11 mouse cellular contexts compared by ENCODE assay signal in the genomic region with DNA sequence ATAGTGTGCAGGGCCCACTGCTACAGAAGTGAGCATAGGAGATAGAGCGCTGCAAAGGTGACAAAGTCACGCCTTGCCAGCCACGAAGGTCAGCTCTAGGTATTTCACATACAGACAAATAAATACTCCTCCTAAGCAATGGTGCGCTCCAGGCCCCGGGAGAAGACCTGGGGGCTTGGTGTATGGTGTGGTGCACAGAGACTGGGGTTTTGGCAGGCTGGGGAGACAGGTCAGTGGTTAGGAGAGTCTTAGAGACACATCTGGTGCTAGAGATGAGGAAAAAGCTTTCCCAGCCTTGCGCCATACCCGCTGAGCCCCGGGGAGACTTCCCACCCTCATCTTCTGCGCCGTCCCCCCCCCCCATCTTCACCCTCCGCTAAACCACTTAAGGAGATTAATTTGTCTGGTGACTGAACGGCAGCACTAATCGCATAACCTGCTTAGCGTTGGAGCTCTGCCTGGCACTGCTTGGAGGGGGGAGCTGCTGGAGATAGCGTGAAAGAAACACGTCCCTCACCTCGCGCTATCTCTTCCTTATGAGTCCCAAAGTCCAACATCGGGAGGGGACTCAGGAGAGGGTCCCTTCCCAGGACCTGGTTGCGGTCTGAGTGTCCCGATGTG. TPM values are rescaled to one million over a fixed set of nuclear protein-coding genes. Genes with fewer than 3 reads are reported as not detected.
DNase-seq lines count a peak whose midpoint lies in the region; ATAC-seq and TF ChIP-seq lines count a peak whose summit lies in the region.
"Had no signal": no experiment of that assay in that cellular context is flagged by ENCODE, and none has a peak within 500 bp of the region (broad histone marks: within the 10 kb centered on the region; RNA-seq: fewer than 3 reads in every experiment).

No protein-coding gene starts in this region.

- peaks cover 5% of the 10 kb centered on the region; the same call in 1 of the 2 replicates for H3K27me3 ChIP-seq in heart, embryonic 12.5 days (replicated peaks)
- H3K27me3 ChIP-seq in embryonic facial prominence, embryonic 12.5 days, result peaks cover 7% of the 10 kb centered on the region; the same call in 1 of the 2 replicates
- peaks cover 6% of the 10 kb centered on the region; the same call in 1 of the 2 replicates for H3K27me3 ChIP-seq in hindbrain, embryonic 12.5 days
- no peaks in the 10 kb centered on the region for H3K27me3 ChIP-seq in midbrain, postnatal 0 days (ENCODE audit: insufficient read depth, low read length)

- H3K27ac ChIP-seq in heart, embryonic 12.5 days (ENCODE audit: poor library complexity, severe bottlenecking), result no peak overlapping the region; the same call in 1 of the 2 replicates
- no peak overlapping the region for H3K27ac ChIP-seq in embryonic facial prominence, embryonic 12.5 days
- H3K27ac ChIP-seq in hindbrain, embryonic 12.5 days, result peak overlapping the region; percentile 55
- H3K27ac ChIP-seq in midbrain, postnatal 0 days (ENCODE audit: low read depth, low read length), result no peak overlapping the region
- H3K27ac ChIP-seq: heart, adult 2 months; liver, embryonic 14.5 days had no signal

- H3K4me1 ChIP-seq in heart, embryonic 12.5 days (replicated peaks), result peaks cover 35% of the 10 kb centered on the region
- peaks cover 25% of the 10 kb centered on the region; the same call in 1 of the 2 replicates for H3K4me1 ChIP-seq in embryonic facial prominence, embryonic 12.5 days
- H3K4me1 ChIP-seq in hindbrain, embryonic 12.5 days, result peaks cover 47% of the 10 kb centered on the region
- no peaks in the 10 kb centered on the region; the same call in 1 of the 2 replicates for H3K4me1 ChIP-seq in midbrain, postnatal 0 days (ENCODE audit: insufficient read depth, low read length)

- WGBS in heart, embryonic 12.5 days, result 24% methylated on average over 21 of the region's 21 CpGs
- 37% methylated on average over 21 of the region's 21 CpGs for WGBS in embryonic facial prominence, embryonic 12.5 days
- WGBS in hindbrain, embryonic 12.5 days, result 35% methylated on average over 21 of the region's 21 CpGs
- 11% methylated on average over 21 of the region's 21 CpGs for WGBS in midbrain, postnatal 0 days

- H3K9me3 ChIP-seq in heart, embryonic 12.5 days (replicated peaks), result no peaks in the 10 kb centered on the region
- no peaks in the 10 kb centered on the region for H3K9me3 ChIP-seq in embryonic facial prominence, embryonic 12.5 days
- H3K9me3 ChIP-seq in hindbrain, embryonic 12.5 days (replicated peaks), result no peaks in the 10 kb centered on the region
- no peaks in the 10 kb centered on the region for H3K9me3 ChIP-seq in midbrain, postnatal 0 days (ENCODE audit: low read length)

- TF ChIP-seq CTCF in midbrain, postnatal 0 days (IDR thresholded peaks at IDR 0.05), result no peak

- intact Hi-C loops in heart, postnatal 10 days (cut with DNase I), result no loop called here

- no peaks in the 10 kb centered on the region for H3K36me3 ChIP-seq in heart, embryonic 12.5 days
- H3K36me3 ChIP-seq in embryonic facial prominence, embryonic 12.5 days, result 0 out of 2 replicates have a peak, but pooled peaks cover 4% of the 10 kb centered on the region
- H3K36me3 ChIP-seq in hindbrain, embryonic 12.5 days, result peaks cover 20% of the 10 kb centered on the region; the same call in 1 of the 2 replicates
- H3K36me3 ChIP-seq in midbrain, postnatal 0 days (ENCODE audit: insufficient read depth, low read length), result peaks cover 19% of the 10 kb centered on the region; the same call in 1 of the 2 replicates

- no peak for DNase-seq in heart, postnatal 10 days
- DNase-seq in midbrain, postnatal 0 days (ENCODE audit: low spot score), result peak; percentile 63
- DNase-seq in adrenal gland, postnatal 25 days, result no peak
- no peak for DNase-seq in right cerebral cortex, postnatal 14 days
- DNase-seq: heart, adult 2 months; thymus, postnatal 25 days had no signal

- H3K9ac ChIP-seq in heart, embryonic 12.5 days, result peak overlapping the region; percentile 39
- no peak overlapping the region for H3K9ac ChIP-seq in embryonic facial prominence, embryonic 12.5 days
- H3K9ac ChIP-seq in hindbrain, embryonic 12.5 days, result 0 out of 2 replicates have a peak overlapping the region, but pooled peaks have one; percentile 41
- peak overlapping the region; percentile 14; the same call in 1 of the 2 replicates for H3K9ac ChIP-seq in midbrain, postnatal 0 days (replicated peaks; ENCODE audit: low read length, poor library complexity, severe bottlenecking)
- H3K9ac ChIP-seq: liver, embryonic 14.5 days had no signal

- H3K4me2 ChIP-seq in heart, embryonic 12.5 days, result peak overlapping the region; percentile 63
- H3K4me2 ChIP-seq in embryonic facial prominence, embryonic 12.5 days (replicated peaks), result peak overlapping the region; percentile 16; the same call in 1 of the 2 replicates
- peak overlapping the region; percentile 22 for H3K4me2 ChIP-seq in hindbrain, embryonic 12.5 days (replicated peaks)
- H3K4me2 ChIP-seq in midbrain, postnatal 0 days (ENCODE audit: low read depth, low read length, poor library complexity, severe bottlenecking), result peak overlapping the region; percentile 38

- H3K4me3 ChIP-seq in heart, embryonic 12.5 days, result peak overlapping the region; percentile 28
- H3K4me3 ChIP-seq in embryonic facial prominence, embryonic 12.5 days, result no peak overlapping the region
- no peak overlapping the region for H3K4me3 ChIP-seq in hindbrain, embryonic 12.5 days
- peak overlapping the region; percentile 8; the same call in 1 of the 2 replicates for H3K4me3 ChIP-seq in midbrain, postnatal 0 days (ENCODE audit: low read depth, low read length)
- H3K4me3 ChIP-seq: heart, adult 2 months had no signal

- no peak for ATAC-seq in heart, embryonic 12.5 days (ENCODE audit: insufficient number of reproducible peaks, low FRiP score)
- ATAC-seq in embryonic facial prominence, embryonic 12.5 days (ENCODE audit: insufficient number of reproducible peaks, insufficient read depth, low FRiP score, low TSS enrichment), result 0 out of 2 replicates have a peak, but pooled peaks have one; percentile 23
- peak; percentile 43 for ATAC-seq in hindbrain, embryonic 12.5 days (ENCODE audit: low FRiP score)
- peak; percentile 62; the same call in 1 of the 2 replicates for ATAC-seq in midbrain, postnatal 0 days (ENCODE audit: low FRiP score)
- ATAC-seq in megakaryocyte-erythroid progenitor cell, adult 5-6 weeks (replicated peaks; ENCODE audit: low FRiP score, low TSS enrichment, poor library complexity, severe bottlenecking), result no peak

RNA-seq across cellular contexts. Expression of gene Rars, which starts 39.4 kb away (rescaled TPM):
- polyA plus RNA-seq in heart, embryonic 12.5 days (2016; fragmentation: Nextera tagmentation; extraction: Ambion mirVana), result 68.5 and 73.8 TPM in 2 replicates
- 10 to 100 TPM; 40.9 to 41.5 TPM for total RNA-seq in heart, postnatal 10 days (2021)
- 84.7 and 88.0 TPM in 2 replicates for polyA plus RNA-seq in embryonic facial prominence, embryonic 12.5 days (2016; fragmentation: Nextera tagmentation; extraction: Ambion mirVana)
- polyA plus RNA-seq in hindbrain, embryonic 12.5 days (2016; fragmentation: Nextera tagmentation; extraction: Ambion mirVana), result 78.5 and 79.4 TPM in 2 replicates
- total RNA-seq in midbrain, postnatal 0 days (2014; rRNA removed), result 41.3 and 45.8 TPM in 2 replicates
- 61.9 and 66.2 TPM in 2 replicates for polyA plus RNA-seq in midbrain, postnatal 0 days (2015; fragmentation: Nextera tagmentation; extraction: Ambion mirVana)
- 99.7 and 111 TPM in 2 replicates for total RNA-seq in megakaryocyte-erythroid progenitor cell, adult 5-6 weeks (2014; fragmentation: Nextera tagmentation)
- total RNA-seq in megakaryocyte-erythroid progenitor cell, adult 5-6 weeks (2017), result 132 and 143 TPM in 2 replicates
- total RNA-seq in adrenal gland, postnatal 25 days (2021), result 66.6 and 70.8 TPM in 2 replicates

Comparison
In these comparisons a context has a peak if more than half of its experiments do, and no peak if none do; other contexts are left out.
1. ATAC-seq: peak in embryonic facial prominence, embryonic 12.5 days (single experiment), hindbrain, embryonic 12.5 days (single experiment) and midbrain, postnatal 0 days (single experiment); none in heart, embryonic 12.5 days (single experiment) and megakaryocyte-erythroid progenitor cell, adult 5-6 weeks (single experiment).
2. H3K4me3 ChIP-seq: peak in heart, embryonic 12.5 days (single experiment) and midbrain, postnatal 0 days (single experiment); none in embryonic facial prominence, embryonic 12.5 days (single experiment) and hindbrain, embryonic 12.5 days (single experiment).
3. Peak in every context shown above with its lines, with median percentiles within 50 percentile points of each other: H3K4me2 ChIP-seq.